ENCODE assay signal across 8 mouse cellular contexts in genomic region chr13:21783255-21783617, GRCm38 (mm10). TPM values are rescaled to one million over a fixed set of nuclear protein-coding genes. Genes with fewer than 3 reads are reported as not detected.
DNase-seq lines count a peak whose midpoint lies in the region; ATAC-seq lines count a peak whose summit lies in the region.

Hist1h3i (minus strand) TSS chr13:21783370.

- peak within 1 kb of the TSS; percentile 40 for H3K4me3 ChIP-seq in forebrain, embryonic 11.5 days (ENCODE audit: low read depth, low read length)
- peak within 1 kb of the TSS; percentile 54 for H3K4me3 ChIP-seq in heart, embryonic 16.5 days (ENCODE audit: low read length)
- H3K4me3 ChIP-seq in liver, embryonic 15.5 days (replicated peaks): peak within 1 kb of the TSS; percentile 53
- peak within 1 kb of the TSS; percentile 40 for H3K4me3 ChIP-seq in neural tube, embryonic 13.5 days

- H3K4me1 ChIP-seq in forebrain, embryonic 11.5 days (replicated peaks; ENCODE audit: control insufficient read depth, insufficient read depth, low read length): peaks cover 6% of the 10 kb centered on the region; the same call in 1 of the 2 replicates
- H3K4me1 ChIP-seq in heart, embryonic 16.5 days (ENCODE audit: control insufficient read depth, insufficient read depth, low read length): peaks cover 30% of the 10 kb centered on the region
- peaks cover 51% of the 10 kb centered on the region for H3K4me1 ChIP-seq in liver, embryonic 15.5 days (replicated peaks)
- H3K4me1 ChIP-seq in neural tube, embryonic 13.5 days (replicated peaks): peaks cover 59% of the 10 kb centered on the region

- peak; percentile 71 for ATAC-seq in forebrain, embryonic 11.5 days (replicated peaks; ENCODE audit: low FRiP score)
- peak; percentile 68 for ATAC-seq in heart, embryonic 16.5 days (replicated peaks; ENCODE audit: extremely low read depth, insufficient read depth, low FRiP score)
- peak; percentile 35 for ATAC-seq in liver, embryonic 15.5 days (ENCODE audit: insufficient read depth)
- peak; percentile 76 for ATAC-seq in neural tube, embryonic 13.5 days (ENCODE audit: low read depth)

- WGBS in forebrain, embryonic 11.5 days: 0% methylated on average over 13 of the region's 20 CpGs
- WGBS in heart, embryonic 16.5 days: 0% methylated on average over 11 of the region's 20 CpGs
- WGBS in liver, embryonic 15.5 days (ENCODE audit: insufficient replicate concordance): under 1% methylated on average over 15 of the region's 20 CpGs
- WGBS in neural tube, embryonic 13.5 days: 0% methylated on average over 14 of the region's 20 CpGs

- peak within 1 kb of the TSS; percentile 67 for H3K4me2 ChIP-seq in forebrain, embryonic 11.5 days (ENCODE audit: low read depth, low read length, severe bottlenecking)
- H3K4me2 ChIP-seq in heart, embryonic 16.5 days (ENCODE audit: low read depth, low read length): peak within 1 kb of the TSS; percentile 79
- peak within 1 kb of the TSS; percentile 73 for H3K4me2 ChIP-seq in liver, embryonic 15.5 days
- peak within 1 kb of the TSS; percentile 80 for H3K4me2 ChIP-seq in neural tube, embryonic 13.5 days

- H3K27me3 ChIP-seq in forebrain, embryonic 11.5 days (ENCODE audit: control insufficient read depth, insufficient read depth, low read length): no peaks in the 10 kb centered on the region
- no peaks in the 10 kb centered on the region for H3K27me3 ChIP-seq in heart, embryonic 16.5 days (ENCODE audit: control insufficient read depth, insufficient read depth, low read length)
- no peaks in the 10 kb centered on the region for H3K27me3 ChIP-seq in liver, embryonic 15.5 days
- H3K27me3 ChIP-seq in neural tube, embryonic 13.5 days: no peaks in the 10 kb centered on the region

- no peaks in the 10 kb centered on the region for H3K9me3 ChIP-seq in forebrain, embryonic 11.5 days (ENCODE audit: control insufficient read depth, low read length)
- H3K9me3 ChIP-seq in heart, embryonic 16.5 days (replicated peaks; ENCODE audit: control insufficient read depth, low read length): no peaks in the 10 kb centered on the region
- no peaks in the 10 kb centered on the region for H3K9me3 ChIP-seq in liver, embryonic 15.5 days (replicated peaks)
- H3K9me3 ChIP-seq in neural tube, embryonic 13.5 days: no peaks in the 10 kb centered on the region

- H3K36me3 ChIP-seq in forebrain, embryonic 11.5 days (ENCODE audit: control insufficient read depth, insufficient read depth, low read length): no peaks in the 10 kb centered on the region
- no peaks in the 10 kb centered on the region for H3K36me3 ChIP-seq in heart, embryonic 16.5 days (ENCODE audit: control insufficient read depth, insufficient read depth)
- H3K36me3 ChIP-seq in liver, embryonic 15.5 days (replicated peaks): no peaks in the 10 kb centered on the region
- H3K36me3 ChIP-seq in neural tube, embryonic 13.5 days: no peaks in the 10 kb centered on the region

- peak; percentile 93 for DNase-seq in MEL-GATA-1-ER (ENCODE audit: extremely low read depth, low read depth)
- peak; percentile 83 for DNase-seq in c-Kit-positive CD71-negative TER-119-negative erythroid progenitor cells, embryonic 14.5 days (ENCODE audit: low read depth)
- DNase-seq in forebrain, embryonic 11.5 days (ENCODE audit: low spot score): peak; percentile 56
- peak; percentile 53 to 70 for DNase-seq in kidney, postnatal 4 days
- DNase-seq in thymus, postnatal 0 days (ENCODE audit: low spot score): peak; percentile 93

- peak within 1 kb of the TSS; percentile 96 for H3K27ac ChIP-seq in forebrain, embryonic 11.5 days (ENCODE audit: low read depth, low read length)
- peak within 1 kb of the TSS; percentile 86 for H3K27ac ChIP-seq in heart, embryonic 16.5 days (ENCODE audit: low read length)
- peak within 1 kb of the TSS; percentile 100 for H3K27ac ChIP-seq in liver, embryonic 15.5 days (replicated peaks)
- H3K27ac ChIP-seq in neural tube, embryonic 13.5 days (replicated peaks): peak within 1 kb of the TSS; percentile 84

- peak within 1 kb of the TSS; percentile 79 for H3K9ac ChIP-seq in forebrain, embryonic 11.5 days (ENCODE audit: low read length)
- H3K9ac ChIP-seq in heart, embryonic 16.5 days (ENCODE audit: low read length): peak within 1 kb of the TSS; percentile 75
- H3K9ac ChIP-seq in liver, embryonic 15.5 days: peak within 1 kb of the TSS; percentile 70
- peak within 1 kb of the TSS; percentile 70 for H3K9ac ChIP-seq in neural tube, embryonic 13.5 days

RNA-seq across cellular contexts. Expression of gene Hist1h3i, which starts in this region (rescaled TPM):
- polyA plus RNA-seq in forebrain, embryonic 11.5 days (2014; fragmentation: Nextera tagmentation; extraction: Ambion mirVana): 298 and 312 TPM in 2 replicates
- polyA plus RNA-seq in heart, embryonic 16.5 days (2015; fragmentation: Nextera tagmentation; extraction: Ambion mirVana): 50.2 and 54.0 TPM in 2 replicates
- polyA plus RNA-seq in liver, embryonic 15.5 days (2015; fragmentation: Nextera tagmentation; extraction: Ambion mirVana): 144 and 178 TPM in 2 replicates
- 32.1 and 33.9 TPM in 2 replicates for polyA plus RNA-seq in neural tube, embryonic 13.5 days (2015; fragmentation: Nextera tagmentation; extraction: Ambion mirVana)
- polyA plus RNA-seq in thymus, postnatal 0 days (2015; fragmentation: Nextera tagmentation; extraction: Ambion mirVana): 392 and 414 TPM in 2 replicates

Comparison
In these comparisons a context has a peak if more than half of its experiments do, and no peak if none do; other contexts are left out.
1. Peak in every context shown above with its lines: DNase-seq, ATAC-seq, H3K4me3 ChIP-seq and H3K27ac ChIP-seq.